Mouse (Mus musculus): ENCODE data around the gene Bnc1.

- TF ChIP-seq GATA1 (IDR thresholded peaks at IDR 0.05; ENCODE audit: borderline replicate concordance, low read length) (no peak), TAL1 (conservative IDR thresholded peaks at IDR 0.05; ENCODE audit: low read depth, low read length) (no peak), CTCF (IDR thresholded peaks at IDR 0.05; ENCODE audit: low read depth, low read length) (no peak)
These were observed 63.1 kb downstream of the Bnc1 start for GRCm38 (mm10) chr7:81928998-81929397.
